Mouse (Mus musculus) CD8-positive naive resting alpha-beta T cell, adult 2 months (primary cell): ENCODE measurements at regions not wholly inside any gene's neighbourhood (a gene's known extent, or its start where the extent isn't known, plus 50 kb on each side); places are given as distances from the start of the nearest gene placed in this dataset.

ENCODE experiments used
- DNase-seq, 2 experiments: peaks; one replicate each; pipeline ENCODE4 v3.0.0; 2022; ENCODE audit warnings: low read depth in 2 of 2, low spot score in 2 of 2

DNA sequence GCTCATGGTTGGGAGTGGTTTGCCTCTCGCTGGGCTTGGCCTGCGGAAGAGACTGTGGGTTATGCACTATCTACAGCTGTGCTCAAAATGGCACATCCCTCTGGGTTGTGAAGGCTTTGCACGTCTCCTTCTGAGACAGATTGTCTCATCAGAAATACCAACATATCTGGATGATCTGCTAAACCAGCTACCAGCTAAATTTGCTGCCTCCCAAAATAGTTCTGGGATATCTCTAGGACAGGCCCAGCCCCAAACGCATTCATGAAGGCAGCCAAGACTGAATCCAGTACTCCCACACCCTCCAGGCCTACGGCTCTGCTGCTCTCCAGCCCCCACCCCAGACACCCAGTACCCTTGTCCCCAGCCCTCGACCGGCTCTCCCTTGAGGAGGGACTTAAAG lies 145.7 kb downstream of the Tle3 start:
- no peak for DNase-seq

DNA sequence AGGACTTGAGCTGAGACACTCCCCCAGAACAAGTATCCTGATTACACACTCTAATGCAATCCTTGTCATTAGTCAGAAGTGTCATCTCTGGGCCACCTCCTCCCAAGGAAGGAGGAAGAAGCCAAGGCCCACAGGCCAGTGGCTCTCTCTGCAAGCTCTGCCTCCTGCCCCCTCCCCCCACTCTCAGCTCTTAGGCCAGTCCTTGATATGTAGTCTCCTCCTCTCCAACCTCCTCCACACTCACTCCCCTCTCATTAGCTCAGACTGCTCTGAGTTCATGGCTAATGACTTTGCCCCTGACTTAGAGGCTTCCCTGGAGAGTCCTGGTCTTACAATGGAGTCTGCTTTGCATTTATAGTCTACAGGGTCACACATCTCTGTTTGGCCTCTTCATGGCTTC lies 139.3 kb downstream of the Tle3 start:
- DNase-seq = no peak

DNA sequence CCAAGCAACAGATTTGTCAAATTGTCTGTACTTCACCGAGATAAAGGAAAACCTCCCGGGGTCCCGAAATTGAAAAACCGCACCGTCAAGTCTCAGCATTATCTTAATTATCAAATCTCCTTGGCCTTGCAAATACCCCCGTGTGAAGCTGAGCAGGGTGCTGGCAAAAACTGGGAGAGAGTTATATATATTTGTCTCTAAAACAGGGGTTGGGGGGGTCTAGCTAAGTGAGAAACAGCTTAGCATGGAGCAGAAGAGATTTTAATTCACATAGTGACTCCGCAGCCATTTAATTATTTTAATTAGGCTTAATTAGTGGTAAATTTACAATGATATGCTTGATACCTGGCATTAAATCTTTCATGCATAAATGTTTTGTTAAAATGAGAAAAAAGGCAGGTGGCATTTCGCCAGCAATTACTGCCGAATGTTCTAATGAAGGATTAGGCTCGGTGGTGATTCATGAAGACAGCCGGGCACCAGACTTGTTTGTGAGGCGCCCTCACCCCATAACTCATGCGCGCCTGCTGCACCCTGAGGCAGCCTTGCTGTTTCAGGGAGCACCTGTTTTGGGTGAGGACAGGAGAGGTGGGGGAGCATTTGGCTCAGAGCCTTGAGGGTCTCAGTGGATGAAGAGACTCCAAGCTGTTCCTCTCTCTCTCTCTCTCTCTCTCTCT lies 138.2 kb downstream of the Tle3 start:
- no peak for DNase-seq

DNA sequence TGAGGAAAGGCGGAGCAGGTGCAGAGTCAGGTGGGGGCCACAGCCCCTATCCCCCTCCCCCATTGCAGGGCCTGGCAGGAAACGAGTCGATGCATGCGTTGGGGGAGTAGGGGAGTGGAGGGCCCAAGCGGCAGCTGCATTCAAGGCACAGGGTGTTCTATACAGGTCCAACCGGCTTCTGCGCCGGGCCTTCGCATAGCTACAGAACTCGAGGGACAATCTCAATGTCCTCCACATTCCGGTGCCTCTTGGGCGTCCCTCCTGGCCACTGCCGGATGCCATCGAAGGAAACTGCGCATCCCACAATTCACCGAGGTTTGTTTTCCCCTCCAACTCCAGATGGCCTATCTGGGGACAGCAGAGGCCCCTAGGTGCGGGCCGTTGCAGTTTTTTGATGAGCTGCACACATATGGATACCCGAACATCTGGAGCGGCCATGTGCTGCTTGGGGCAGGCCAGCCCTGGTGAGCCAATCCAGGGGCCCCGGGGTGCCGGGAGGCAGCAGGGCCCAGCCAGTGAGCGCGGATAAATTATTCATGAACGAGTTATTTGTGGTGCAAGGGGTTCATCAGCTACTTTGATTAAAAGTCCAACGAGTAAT lies 137.5 kb downstream of the Tle3 start:
- no peak for DNase-seq

DNA sequence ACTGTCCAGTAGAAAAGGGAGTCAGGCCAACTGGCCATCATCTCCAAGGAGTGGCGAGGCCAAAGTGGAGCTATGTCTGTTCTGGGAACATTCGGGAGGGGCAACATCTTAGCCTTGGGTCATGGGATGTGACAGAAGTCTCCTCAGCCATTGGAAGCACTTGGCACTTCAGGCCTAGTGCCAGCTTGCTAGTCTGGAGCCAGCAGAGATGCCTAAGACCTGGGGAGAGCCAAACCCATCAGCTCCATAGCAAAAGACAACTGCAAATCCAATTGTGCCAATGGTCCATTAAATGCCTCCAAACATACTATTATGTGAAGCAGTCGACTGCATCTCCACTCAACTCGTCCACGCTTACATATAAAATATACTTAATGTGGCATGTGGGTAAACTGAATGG lies 136.9 kb downstream of the Tle3 start:
- DNase-seq = no peak

DNA sequence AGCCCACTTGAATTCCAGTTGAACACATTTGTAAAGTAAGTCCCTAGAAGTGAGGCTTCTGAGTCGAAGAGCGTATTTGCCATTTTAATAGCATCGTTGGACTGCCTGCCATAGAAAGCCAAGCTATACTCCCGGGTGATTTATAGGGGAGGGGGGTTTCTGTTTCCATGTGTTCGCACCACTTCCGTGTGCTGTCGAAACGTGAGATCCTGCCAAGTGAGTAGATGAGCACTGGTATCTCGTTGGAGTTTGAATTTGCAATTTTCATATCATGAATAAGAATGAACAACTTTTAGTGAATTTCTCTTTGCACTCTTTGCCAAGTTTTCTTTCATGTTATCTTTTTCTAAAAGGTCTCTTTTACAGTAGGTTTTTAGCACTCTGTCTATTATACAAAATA lies 128.7 kb downstream of the Tle3 start:
- no peak for DNase-seq

DNA sequence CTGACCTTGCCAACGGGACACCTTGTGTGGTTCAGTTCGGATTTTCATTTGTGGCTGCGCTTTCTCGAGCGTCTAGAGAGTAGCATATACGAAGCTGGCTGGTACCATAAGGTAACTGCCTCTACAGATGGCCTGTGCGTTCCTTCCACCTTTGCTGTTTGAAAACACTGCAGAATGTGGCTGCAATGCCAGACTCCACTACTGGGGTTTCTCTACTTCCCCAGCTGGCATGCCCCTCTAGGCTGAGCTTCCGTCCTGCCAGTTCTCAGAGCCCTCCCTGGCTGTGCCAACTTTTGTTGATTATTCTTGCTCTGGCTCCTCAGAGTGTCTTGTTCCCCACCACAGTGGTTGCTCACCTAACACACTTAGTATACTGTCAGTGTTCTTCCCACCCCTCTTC lies 120.7 kb downstream of the Tle3 start:
- DNase-seq = no peak

DNA sequence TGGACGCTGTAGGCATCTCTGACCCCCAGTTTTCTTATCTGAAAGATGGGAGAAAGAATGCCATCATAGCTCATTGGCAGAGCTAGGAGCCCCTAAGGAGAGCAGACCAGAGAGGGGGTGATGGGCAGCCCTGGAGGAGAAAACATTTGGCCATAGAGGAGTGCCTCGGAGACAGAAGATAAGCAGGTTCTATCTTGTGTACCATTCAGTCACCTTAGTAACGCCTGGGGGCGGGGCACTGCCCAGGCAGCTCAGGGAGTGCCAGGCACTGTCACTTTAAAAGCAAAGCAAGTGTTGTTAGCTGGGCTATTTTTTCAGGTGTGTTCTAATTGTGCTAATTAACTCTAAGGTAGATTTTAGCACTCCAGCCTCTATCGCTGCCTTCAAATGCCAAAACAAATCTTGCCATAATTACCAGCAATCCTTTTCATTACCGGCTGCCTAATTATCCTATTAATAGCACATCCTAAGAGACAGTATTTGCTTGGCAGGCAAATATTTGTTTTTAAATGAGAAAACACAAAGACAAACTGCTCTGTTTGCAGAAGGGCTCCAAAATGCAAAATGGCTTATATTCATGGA lies 119.1 kb downstream of the Tle3 start:
- no peak for DNase-seq

DNA sequence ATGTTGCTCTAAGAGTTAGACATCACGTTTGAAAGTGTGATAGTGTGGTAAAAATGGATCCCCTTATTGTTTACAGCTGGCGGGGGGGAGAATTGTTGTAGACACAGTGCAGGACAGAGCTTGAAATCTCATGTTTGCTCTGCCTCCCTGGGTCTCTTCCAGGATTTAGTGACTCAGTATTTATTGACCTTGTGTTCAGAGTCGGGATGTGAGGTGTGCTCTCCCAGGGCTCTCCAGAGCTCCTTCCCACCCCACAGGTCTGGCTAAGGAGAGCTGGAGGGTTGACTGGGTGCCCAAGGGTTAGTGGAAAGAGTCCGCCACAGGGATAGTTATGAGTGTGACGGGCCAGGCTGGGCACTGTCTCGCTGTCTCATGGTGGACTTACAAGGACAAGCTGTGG lies 117.8 kb downstream of the Tle3 start:
- DNase-seq = no peak

DNA sequence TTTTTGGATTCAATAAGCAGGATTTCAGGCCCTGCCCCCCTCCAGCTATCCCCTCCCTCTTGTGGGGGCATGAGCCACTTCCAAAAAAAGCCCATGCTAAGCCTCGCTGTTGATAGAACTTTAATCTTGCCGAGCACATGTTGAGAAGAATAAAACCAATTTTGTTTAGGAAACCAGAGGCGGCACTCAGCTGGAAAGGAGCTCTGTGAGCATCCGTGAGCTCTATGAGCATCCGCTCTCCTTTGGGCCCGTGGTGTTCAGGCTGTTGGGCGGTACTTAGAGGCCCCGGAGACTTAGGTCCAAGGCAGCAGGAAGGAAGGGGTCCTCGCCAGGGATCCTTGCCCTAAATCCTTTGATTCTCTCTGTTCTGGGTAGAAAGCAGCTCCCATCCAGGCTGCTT lies 117.0 kb downstream of the Tle3 start:
- DNase-seq = no peak

DNA sequence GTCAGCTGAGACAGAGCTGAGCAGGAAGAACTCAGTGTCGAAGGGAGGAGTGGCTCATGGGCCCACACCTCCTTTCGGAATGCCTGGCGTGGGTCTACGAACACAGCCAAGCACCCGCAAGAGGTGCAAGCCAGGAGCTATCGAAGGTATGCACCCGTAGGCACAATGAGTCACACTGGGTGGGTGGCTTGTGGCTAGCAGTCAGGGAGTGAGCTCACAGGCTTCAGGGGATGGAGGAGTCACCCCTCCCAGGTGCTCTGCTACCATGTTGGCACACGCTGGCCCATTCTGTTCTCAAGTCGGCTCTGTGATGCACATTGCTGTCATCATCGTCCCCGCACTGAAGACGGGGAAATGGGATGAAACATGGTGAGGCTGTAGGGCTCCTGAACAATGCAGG lies 115.7 kb downstream of the Tle3 start:
- no peak for DNase-seq

DNA sequence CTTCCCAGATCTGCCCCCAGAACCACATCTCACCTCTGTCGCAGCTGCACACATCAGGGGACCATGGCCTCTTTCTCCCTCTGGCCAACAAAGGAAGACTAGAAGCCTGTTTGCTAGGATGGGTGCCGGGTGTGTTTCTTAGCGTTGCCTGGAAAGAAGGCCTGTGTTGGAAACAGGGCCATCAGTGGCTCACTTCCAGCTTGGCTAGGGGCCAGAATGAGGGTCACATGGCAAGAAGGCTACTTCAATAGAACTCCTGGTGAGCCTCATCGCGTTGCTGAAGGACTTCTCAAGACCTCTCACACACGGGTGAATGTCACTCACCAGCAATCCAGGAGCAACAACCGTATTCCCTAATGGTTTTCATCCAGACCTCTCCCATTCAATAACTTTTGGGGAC lies 115.0 kb downstream of the Tle3 start:
- DNase-seq = no peak

DNA sequence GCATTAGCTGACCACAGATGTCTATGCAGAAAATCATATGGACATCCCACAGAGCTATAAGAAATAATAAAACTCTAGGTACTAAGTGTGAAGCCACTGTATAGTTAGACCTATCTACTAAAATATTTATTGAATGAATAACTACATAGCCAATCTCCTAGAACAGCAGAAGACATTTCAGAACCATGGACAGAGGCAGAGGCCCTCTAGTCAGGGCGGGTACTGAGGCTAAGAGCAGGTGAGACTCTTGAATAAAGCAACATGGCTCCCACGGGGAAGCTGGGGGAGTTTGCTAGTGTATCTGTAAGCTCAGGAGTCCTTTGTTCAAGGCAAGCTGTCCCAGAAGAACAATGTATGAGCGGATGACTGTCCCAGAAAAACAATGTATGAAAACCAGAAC lies 112.2 kb downstream of the Tle3 start:
- DNase-seq = peak in 1 of 2 experiments; percentile 19

DNA sequence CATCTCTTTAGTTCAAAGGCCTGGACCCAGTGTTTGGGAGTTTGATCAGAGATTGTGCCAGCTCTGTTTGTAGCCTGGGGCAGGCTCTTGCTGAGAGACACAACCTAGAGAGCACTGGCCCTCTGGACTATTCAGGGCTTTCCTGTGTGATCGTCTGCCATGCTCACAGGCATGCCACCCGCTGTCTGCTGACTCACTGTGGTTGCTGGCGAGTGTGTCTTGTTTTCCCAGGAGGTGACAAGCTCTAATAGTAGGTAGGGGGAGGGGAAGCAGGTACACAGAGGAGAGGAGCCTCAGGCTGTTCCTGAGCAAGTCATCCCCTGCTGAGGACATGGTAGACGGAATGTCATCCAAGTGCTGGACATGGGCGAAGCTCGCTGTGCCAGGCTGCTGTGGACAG lies 107.5 kb downstream of the Tle3 start:
- no peak for DNase-seq

DNA sequence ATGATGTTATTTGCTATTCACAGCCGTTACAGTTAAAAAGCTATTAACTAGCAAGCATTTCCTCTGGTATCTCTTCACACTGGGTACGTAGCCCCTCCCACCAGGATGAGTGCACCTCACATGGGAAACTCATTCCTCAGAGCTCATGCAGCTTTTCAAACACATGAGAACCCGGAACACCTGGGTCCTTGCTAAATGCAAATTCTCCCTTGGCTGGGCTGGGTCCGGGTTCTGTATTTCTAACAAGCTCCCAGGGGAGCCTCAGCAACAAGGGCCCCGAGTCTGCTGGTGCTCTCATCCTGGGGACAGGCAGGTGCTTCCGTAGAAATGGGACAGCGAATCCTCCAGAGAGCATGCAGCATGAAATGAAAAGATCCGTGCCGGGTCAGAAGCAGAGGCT lies 106.7 kb downstream of the Tle3 start:
- no peak for DNase-seq

DNA sequence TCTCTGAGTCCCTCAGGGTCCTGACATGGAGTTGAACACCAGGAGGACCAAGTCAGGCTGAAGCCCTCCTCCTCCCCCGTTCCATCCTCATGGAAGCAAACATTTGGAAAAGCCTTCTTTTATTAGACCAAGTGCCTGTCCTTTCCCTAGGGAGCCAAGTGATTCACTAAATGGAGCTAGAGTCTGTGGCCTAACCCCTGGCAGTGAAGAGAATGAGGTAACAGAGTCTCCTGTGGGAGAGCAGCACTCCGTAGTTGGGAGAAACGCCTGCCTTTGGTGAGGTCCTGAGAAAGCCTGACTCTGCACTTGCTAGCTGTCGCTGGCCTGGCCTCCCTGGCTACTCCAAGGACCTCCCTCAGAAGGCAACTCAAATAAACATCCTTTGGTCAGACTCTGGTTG lies 104.2 kb downstream of the Tle3 start:
- no peak for DNase-seq

DNA sequence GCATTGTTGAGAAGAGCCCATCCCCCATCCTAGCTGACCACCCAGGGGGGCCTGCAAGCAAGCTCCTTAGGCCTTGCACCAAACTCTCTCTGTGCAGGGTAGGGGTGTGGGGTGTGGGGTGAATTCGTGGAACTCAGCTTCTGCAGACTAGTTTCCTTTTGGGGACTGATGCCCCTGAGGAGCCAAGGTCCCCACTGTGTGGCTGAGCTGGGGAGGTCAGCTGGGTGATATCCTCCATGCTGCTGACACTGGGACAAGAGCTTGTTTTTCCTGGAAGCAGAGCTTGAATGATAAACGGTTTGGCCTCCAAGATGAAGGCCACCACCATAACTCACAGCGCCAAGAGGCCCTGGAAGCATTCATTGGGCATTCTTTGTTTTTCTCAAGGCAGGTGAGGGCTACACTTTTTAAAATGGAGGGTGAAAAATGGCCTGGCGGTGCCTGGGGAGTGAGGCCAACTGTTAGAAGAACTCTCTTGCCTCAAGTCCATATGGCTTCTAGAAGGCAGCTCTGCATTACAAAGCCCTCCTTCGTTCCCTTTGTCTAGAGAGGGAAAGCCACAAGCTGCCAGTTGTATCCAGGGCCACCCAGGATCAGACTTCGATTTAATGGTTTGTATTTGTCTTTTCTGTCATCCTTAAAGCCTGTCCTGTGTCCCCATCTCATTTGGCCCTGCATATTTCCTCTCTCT lies 98.8 kb downstream of the Tle3 start:
- no peak for DNase-seq

DNA sequence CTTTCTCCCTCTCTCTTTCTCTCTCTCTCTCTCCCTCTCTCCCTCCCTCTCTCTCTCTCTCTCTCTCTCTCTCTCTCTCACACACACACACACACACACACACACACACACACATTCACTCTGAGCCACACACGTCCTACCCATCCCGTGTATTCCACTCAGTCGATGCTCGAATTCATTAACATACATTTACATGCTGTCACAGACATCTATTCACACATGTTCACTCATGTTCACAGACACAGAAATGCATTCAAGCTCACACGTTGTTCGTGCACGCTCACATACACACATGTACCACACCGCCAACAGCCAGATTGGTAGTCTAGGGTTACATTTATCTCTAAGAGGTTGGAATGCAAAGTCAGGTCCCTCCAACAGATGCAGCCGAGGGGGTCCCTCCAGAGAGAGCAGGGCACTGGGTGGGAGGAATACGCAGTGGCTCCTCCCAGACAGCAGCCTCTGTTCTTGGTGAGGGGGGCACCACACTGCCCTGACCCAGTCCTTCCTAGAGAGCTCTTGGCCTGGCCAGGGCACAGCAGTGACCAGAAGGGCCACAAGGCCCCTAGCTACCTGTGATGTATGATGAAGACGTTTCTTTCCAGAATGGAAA lies 96.8 kb downstream of the Tle3 start:
- DNase-seq = no peak

DNA sequence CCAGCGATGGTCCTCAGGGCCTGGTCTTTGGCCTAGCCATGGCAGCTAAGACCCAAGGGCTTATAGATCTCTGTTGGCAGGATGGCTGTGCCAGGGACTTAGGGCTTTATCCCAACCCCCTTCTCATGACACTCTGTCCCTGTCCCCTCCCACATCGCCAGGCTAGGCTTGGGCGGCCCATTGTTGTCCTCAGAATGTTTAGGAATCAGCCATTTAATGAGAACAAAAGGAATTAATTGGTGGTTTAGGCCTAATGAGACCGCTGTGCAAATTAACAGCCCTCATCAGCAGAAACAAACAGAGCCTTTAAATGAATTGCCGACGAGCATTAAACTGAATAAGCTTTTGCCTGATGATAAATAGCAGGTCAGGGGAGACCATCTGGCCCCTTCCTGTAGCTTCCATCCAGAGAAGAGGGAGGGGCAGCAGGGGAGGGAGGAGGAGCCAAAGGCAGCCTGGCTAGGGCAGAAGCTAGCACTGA lies 96.2 kb downstream of the Tle3 start:
- no peak for DNase-seq
